Mouse (Mus musculus) midbrain, embryonic 15.5 days (tissue): ENCODE results near the gene Mmachc. TPM values are rescaled to one million over a fixed set of nuclear protein-coding genes. Genes with fewer than 3 reads are reported as not detected.
"Not testable (repeated sequence)": the region's sequence is repeated elsewhere in the genome, so short reads cannot be mapped to it uniquely, and the experiment has no call there.

Experiments
- ATAC-seq: fragments of 200-750 bp; cut with Nextera tagmentation; replicated peaks from 2 replicates; pipeline ENCODE4 v1.8.0; 2017; ENCODE audit warnings: moderate TSS enrichment
- H3K27ac ChIP-seq: fragments of 300-500 bp; sonication (generic); 2 replicates; pipeline ENCODE4 v1.5.1; 2015; ENCODE audit warnings: mild to moderate bottlenecking, inconsistent platforms
- H3K27me3 ChIP-seq: fragments of 300-500 bp; sonication (generic); replicated peaks from 2 replicates; pipeline ENCODE4 v1.6.1; 2015; ENCODE audit warnings: inconsistent platforms
- H3K36me3 ChIP-seq: fragments of 300-500 bp; sonication (generic); replicated peaks from 2 replicates; pipeline ENCODE4 v1.6.1; 2015; ENCODE audit warnings: inconsistent platforms
- H3K4me1 ChIP-seq: fragments of 300-500 bp; sonication (generic); 2 replicates; pipeline ENCODE4 v1.6.1; 2015; ENCODE audit warnings: inconsistent platforms
- H3K4me2 ChIP-seq: fragments of 300-500 bp; sonication (generic); 2 replicates; pipeline ENCODE4 v1.6.1; 2015; ENCODE audit warnings: inconsistent platforms, mild to moderate bottlenecking, moderate library complexity
- H3K4me3 ChIP-seq: fragments of 300-500 bp; sonication (generic); 2 replicates; pipeline ENCODE4 v1.5.1; 2015; ENCODE audit warnings: mild to moderate bottlenecking, inconsistent platforms
- H3K9ac ChIP-seq: fragments of 300-500 bp; sonication (generic); 2 replicates; pipeline ENCODE4 v1.6.1; 2015; ENCODE audit warnings: mild to moderate bottlenecking, inconsistent platforms
- H3K9me3 ChIP-seq: fragments of 300-500 bp; sonication (generic); 2 replicates; pipeline ENCODE4 v1.6.1; 2016; ENCODE audit warnings: inconsistent platforms
- WGBS: fragments of 180-500 bp; shearing (Covaris S2); methylation state at CpG from one replicate; pipeline ENCODE4 v1.1.7; 2015; ENCODE audit warnings: mixed read lengths; 5-methylcytosine and 5-hydroxymethylcytosine counted together
- polyA plus RNA-seq: library from polyadenylated mRNA; unstranded; fragments of >200 nt; fragmentation: Nextera tagmentation; extraction: Ambion mirVana; gene quantifications from 2 replicates; pipeline ENCODE4 v1.2.1, GENCODE M21; 2015

Gene Mmachc
- polyA plus RNA-seq, 1 experiment from 2014 or later: 22.6 TPM

- H3K9me3 ChIP-seq: no peaks in the 10 kb centered on the region
- 76% methylated on average over 6 of the region's 6 CpGs for WGBS
- no peak overlapping the region for H3K4me3 ChIP-seq
- no peaks in the 10 kb centered on the region for H3K4me1 ChIP-seq
- H3K36me3 ChIP-seq: no peaks in the 10 kb centered on the region
- no peak overlapping the region for H3K4me2 ChIP-seq
- no peak overlapping the region for H3K27ac ChIP-seq
- no peak for ATAC-seq
- H3K9ac ChIP-seq: no peak overlapping the region
- no peaks in the 10 kb centered on the region for H3K27me3 ChIP-seq
Observed at GRCm38 (mm10) chr4:116660829-116661228, 47.4 kb downstream of the Mmachc start.

- H3K9me3 ChIP-seq, H3K27ac ChIP-seq, H3K4me1 ChIP-seq, H3K4me3 ChIP-seq, H3K9ac ChIP-seq, H3K4me2 ChIP-seq, H3K36me3 ChIP-seq, H3K27me3 ChIP-seq, ATAC-seq: not testable (repeated sequence)
- WGBS: 86% methylated on average over 6 of the region's 6 CpGs
Observed at GRCm38 (mm10) chr4:116659916-116660315, 48.3 kb downstream of the Mmachc start.

- 76% methylated on average over 2 of the region's 2 CpGs for WGBS
- no peak for ATAC-seq
- H3K36me3 ChIP-seq: no peaks in the 10 kb centered on the region
Observed at GRCm38 (mm10) chr4:116659474-116659873, 48.7 kb downstream of the Mmachc start.

GRCm38 (mm10) chr4:116657971-116658370, 50.2 kb downstream of the Mmachc start:
- H3K9me3 ChIP-seq: no peaks in the 10 kb centered on the region
- no peak overlapping the region for H3K9ac ChIP-seq
- no peak for ATAC-seq
- no peak overlapping the region for H3K27ac ChIP-seq
- 45% methylated on average over 3 of the region's 3 CpGs for WGBS
- H3K27me3 ChIP-seq: no peaks in the 10 kb centered on the region
- no peak overlapping the region for H3K4me3 ChIP-seq
- no peaks in the 10 kb centered on the region for H3K36me3 ChIP-seq
- no peak overlapping the region for H3K4me2 ChIP-seq
- H3K4me1 ChIP-seq: no peaks in the 10 kb centered on the region

More at GRCm38 (mm10) chr4:116659474-116659873, 48.7 kb downstream of the Mmachc start:
- no peak overlapping the region for H3K4me3 ChIP-seq
- H3K9me3 ChIP-seq: no peaks in the 10 kb centered on the region
- no peak overlapping the region for H3K9ac ChIP-seq
- H3K27me3 ChIP-seq: no peaks in the 10 kb centered on the region
- no peak overlapping the region for H3K27ac ChIP-seq
- H3K4me2 ChIP-seq: no peak overlapping the region
- H3K4me1 ChIP-seq: no peaks in the 10 kb centered on the region

GRCm38 (mm10) chr4:116655658-116656057, 52.5 kb downstream of the Mmachc start:
- Histone ChIP-seq H3K9me3 (no peaks in the 10 kb centered on the region), H3K9ac (no peak overlapping the region), H3K4me1 (peaks cover 4% of the 10 kb centered on the region), H3K36me3 (no peaks in the 10 kb centered on the region), H3K27me3 (no peaks in the 10 kb centered on the region), H3K4me3 (no peak overlapping the region), H3K4me2 (no peak overlapping the region), H3K27ac (no peak overlapping the region)
- WGBS: 81% methylated on average over 3 of the region's 3 CpGs
- ATAC-seq: no peak

GRCm38 (mm10) chr4:116655100-116655499, 53.1 kb downstream of the Mmachc start:
- no peaks in the 10 kb centered on the region for H3K27me3 ChIP-seq
- no peak overlapping the region for H3K9ac ChIP-seq
- H3K9me3 ChIP-seq: no peaks in the 10 kb centered on the region
- H3K4me2 ChIP-seq: no peak overlapping the region
- no peak for ATAC-seq
- no peak overlapping the region for H3K27ac ChIP-seq
- WGBS: 67% methylated on average over 2 of the region's 2 CpGs
- no peaks in the 10 kb centered on the region for H3K36me3 ChIP-seq
- peaks cover 8% of the 10 kb centered on the region for H3K4me1 ChIP-seq
- no peak overlapping the region for H3K4me3 ChIP-seq

- Histone ChIP-seq H3K4me3 (no peak overlapping the region), H3K9ac (no peak overlapping the region)
- no peak for ATAC-seq
Observed at GRCm38 (mm10) chr4:116653228-116653627, 55.0 kb downstream of the Mmachc start.

More at GRCm38 (mm10) chr4:116653228-116653627, 55.0 kb downstream of the Mmachc start:
- Histone ChIP-seq H3K27me3 (no peaks in the 10 kb centered on the region), H3K4me1 (peaks cover 26% of the 10 kb centered on the region), H3K4me2 (no peak overlapping the region), H3K27ac (no peak overlapping the region), H3K9me3 (no peaks in the 10 kb centered on the region), H3K36me3 (no peaks in the 10 kb centered on the region)
- WGBS: 90% methylated on average over 6 of the region's 6 CpGs

Other genes with a start within 250 kb of the Mmachc start
- gene Mast2, start 244.2 kb downstream of the Mmachc start, polyA plus RNA-seq: 54.5 and 59.1 TPM in 2 replicates
- gene Ipp, start 200.9 kb downstream of the Mmachc start, polyA plus RNA-seq: 13.3 and 13.6 TPM in 2 replicates
- gene Tmem69, start 152.5 kb downstream of the Mmachc start, polyA plus RNA-seq: 17.6 and 21.2 TPM in 2 replicates
- 16.4 and 16.5 TPM in 2 replicates for gene Gpbp1l1, start 150.7 kb downstream of the Mmachc start, polyA plus RNA-seq
- gene Ccdc17, start 111.8 kb downstream of the Mmachc start, polyA plus RNA-seq: 4.3 and 6.7 TPM in 2 replicates
- gene Nasp, start 80.5 kb downstream of the Mmachc start, polyA plus RNA-seq: 89.8 and 95.2 TPM in 2 replicates
- gene Akr1a1, start 56.7 kb downstream of the Mmachc start, polyA plus RNA-seq: 675 and 714 TPM in 2 replicates
- gene Prdx1, start 22.9 kb downstream of the Mmachc start, polyA plus RNA-seq: 370 and 378 TPM in 2 replicates
- 11.3 and 11.5 TPM in 2 replicates for gene Ccdc163, start 103 bp upstream of the Mmachc start, polyA plus RNA-seq
- gene Tesk2, start 12.5 kb upstream of the Mmachc start, polyA plus RNA-seq: 2.6 and 2.9 TPM in 2 replicates
- 31.9 and 32.0 TPM in 2 replicates for gene Toe1, start 99.2 kb upstream of the Mmachc start, polyA plus RNA-seq
- 8.3 and 9.5 TPM in 2 replicates for gene Mutyh, start 99.3 kb upstream of the Mmachc start, polyA plus RNA-seq
- gene Hpdl, start 113.3 kb upstream of the Mmachc start, polyA plus RNA-seq: 0.59 and 0.92 TPM in 2 replicates
- 6.7 and 6.8 TPM in 2 replicates for gene Zswim5, start 169.0 kb upstream of the Mmachc start, polyA plus RNA-seq